Mouse (Mus musculus): Measurements from ENCODE around the gene Tmem163. TPM values are rescaled to one million over a fixed set of nuclear protein-coding genes. Genes with fewer than 3 reads are reported as not detected.

The Tmem163 gene
- polyA plus RNA-seq, 1 experiment, result not detected

DNA sequence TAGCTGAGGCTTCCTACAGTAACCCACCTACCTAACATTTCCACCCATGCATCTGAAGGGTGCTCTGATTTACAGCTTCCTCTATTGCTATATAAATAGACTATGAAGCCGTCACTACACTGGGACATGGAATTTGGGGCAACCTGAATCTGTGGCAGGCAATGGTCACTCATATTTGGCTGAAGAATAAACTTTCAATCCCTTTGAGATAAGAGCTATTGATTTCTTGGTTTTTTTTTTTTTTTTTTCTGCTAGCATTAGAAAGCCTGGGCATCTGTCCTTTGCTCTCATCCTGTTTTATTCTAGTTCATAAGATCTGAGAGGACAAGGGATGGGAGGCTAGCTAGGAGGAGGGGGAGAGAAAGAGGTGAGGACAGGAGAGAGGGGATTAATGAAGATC is 83.6 kb downstream of the Tmem163 start:
- Histone ChIP-seq H3K27me3 (ENCODE audit: control insufficient read depth, insufficient read depth, insufficient read length) (no peaks in the 10 kb centered on the region), H3K4me3 (no peak overlapping the region), H3K36me3 (ENCODE audit: control insufficient read depth, insufficient read depth) (no peaks in the 10 kb centered on the region), H3ac (ENCODE audit: control insufficient read depth, insufficient read length) (no peak overlapping the region), H3K79me2 (ENCODE audit: control insufficient read depth, insufficient read depth) (no peaks in the 10 kb centered on the region), H3K4me2 (ENCODE audit: low read depth) (no peak overlapping the region)
- TF ChIP-seq MAX (IDR thresholded peaks at IDR 0.05; ENCODE audit: low read depth) (no peak), MYOD1 (IDR thresholded peaks at IDR 0.05; ENCODE audit: control insufficient read depth in 1 of 3, insufficient read length in 2 of 3, low read depth in 2 of 3) (no peak), TCF3 (IDR thresholded peaks at IDR 0.05; ENCODE audit: insufficient read length, low read depth) (no peak), USF1 (IDR thresholded peaks at IDR 0.05; ENCODE audit: low read depth) (no peak), MYOG (IDR thresholded peaks at IDR 0.05; ENCODE audit: control insufficient read depth in 1 of 3, insufficient read depth in 1 of 3, insufficient read length in 2 of 3, low read depth in 2 of 3) (no peak), POLR2AphosphoS2 (IDR thresholded peaks at IDR 0.05; ENCODE audit: insufficient read length, low read depth) (no peak), CEBPB (IDR thresholded peaks at IDR 0.05; ENCODE audit: insufficient read depth, poor library complexity, severe bottlenecking) (no peak), TCF12 (IDR thresholded peaks at IDR 0.05; ENCODE audit: insufficient read depth, poor library complexity, severe bottlenecking) (no peak), E2F4 (IDR thresholded peaks at IDR 0.05; ENCODE audit: insufficient read depth) (no peak), REST (IDR thresholded peaks at IDR 0.05; ENCODE audit: insufficient read depth, insufficient read length) (no peak), POLR2A (IDR thresholded peaks at IDR 0.05; ENCODE audit: insufficient read length, low read depth) (no peak), SRF (IDR thresholded peaks at IDR 0.05; ENCODE audit: control insufficient read depth, insufficient read length, low read depth) (no peak)

DNA sequence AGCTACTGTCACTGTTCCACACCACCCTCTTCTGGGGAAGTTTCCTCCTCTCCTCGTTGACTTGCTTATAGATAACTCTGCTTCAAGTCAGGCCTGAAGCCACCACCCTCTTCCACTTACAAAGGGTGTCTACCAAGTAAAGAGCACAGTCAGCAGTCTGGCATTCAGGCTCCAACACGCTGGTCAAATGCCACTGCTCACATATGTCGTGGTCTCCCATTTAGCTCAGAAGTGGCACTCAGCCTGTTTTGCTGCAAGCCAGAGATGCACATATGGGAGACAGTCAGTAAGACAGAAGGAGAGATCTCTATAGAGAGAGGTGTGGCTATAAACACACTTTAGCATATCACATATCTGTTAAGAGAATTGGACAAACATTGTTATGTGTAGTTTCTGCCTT is 89.8 kb downstream of the Tmem163 start:
- Histone ChIP-seq H3K4me3 (no peak overlapping the region), H3K4me2 (ENCODE audit: low read depth) (no peak overlapping the region), H3K79me2 (ENCODE audit: control insufficient read depth, insufficient read depth) (no peaks in the 10 kb centered on the region), H3K36me3 (ENCODE audit: control insufficient read depth, insufficient read depth) (no peaks in the 10 kb centered on the region), H3K27me3 (ENCODE audit: control insufficient read depth, insufficient read depth, insufficient read length) (no peaks in the 10 kb centered on the region), H3ac (ENCODE audit: control insufficient read depth, insufficient read length) (no peak overlapping the region)
- no peak for TF ChIP-seq CEBPB (IDR thresholded peaks at IDR 0.05; ENCODE audit: insufficient read depth, poor library complexity, severe bottlenecking)

DNA sequence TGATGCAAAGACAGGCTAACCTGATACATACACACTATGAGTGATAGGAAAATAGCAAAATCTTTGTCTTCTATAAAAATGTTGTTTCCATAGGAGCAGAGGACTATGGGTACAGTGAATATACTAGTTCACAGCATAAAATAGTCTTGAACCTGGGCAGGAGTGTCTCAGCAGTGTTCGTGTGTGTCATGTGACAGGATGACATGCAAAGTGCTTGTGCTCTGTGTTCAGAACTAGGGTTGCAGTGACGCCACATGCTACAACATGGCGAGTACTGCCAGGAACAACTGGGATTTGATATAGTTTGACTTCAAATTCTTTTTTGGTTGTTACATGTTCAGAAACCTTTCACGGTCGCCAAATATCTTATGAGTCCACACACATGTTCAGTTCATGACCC is 92.3 kb downstream of the Tmem163 start:
- Histone ChIP-seq H3ac (ENCODE audit: control insufficient read depth, insufficient read length) (no peak overlapping the region), H3K27me3 (ENCODE audit: control insufficient read depth, insufficient read depth, insufficient read length) (no peaks in the 10 kb centered on the region), H3K79me2 (ENCODE audit: control insufficient read depth, insufficient read depth) (no peaks in the 10 kb centered on the region), H3K4me2 (ENCODE audit: low read depth) (no peak overlapping the region), H3K36me3 (ENCODE audit: control insufficient read depth, insufficient read depth) (no peaks in the 10 kb centered on the region), H3K4me3 (no peak overlapping the region)
- TF ChIP-seq CEBPB (IDR thresholded peaks at IDR 0.05; ENCODE audit: insufficient read depth, poor library complexity, severe bottlenecking), result no peak
- no peak for TF ChIP-seq MYOD1 (IDR thresholded peaks at IDR 0.05; ENCODE audit: control insufficient read depth in 1 of 3, insufficient read length in 2 of 3, low read depth in 2 of 3)
- TF ChIP-seq USF1 (IDR thresholded peaks at IDR 0.05; ENCODE audit: low read depth), result no peak
- no peak for TF ChIP-seq TCF12 (IDR thresholded peaks at IDR 0.05; ENCODE audit: insufficient read depth, poor library complexity, severe bottlenecking)
- no peak for TF ChIP-seq SRF (IDR thresholded peaks at IDR 0.05; ENCODE audit: control insufficient read depth, insufficient read length, low read depth)
- no peak for TF ChIP-seq POLR2A (IDR thresholded peaks at IDR 0.05; ENCODE audit: insufficient read length, low read depth)
- TF ChIP-seq MAX (IDR thresholded peaks at IDR 0.05; ENCODE audit: low read depth), result no peak
- no peak for TF ChIP-seq TCF3 (IDR thresholded peaks at IDR 0.05; ENCODE audit: insufficient read length, low read depth)

DNA sequence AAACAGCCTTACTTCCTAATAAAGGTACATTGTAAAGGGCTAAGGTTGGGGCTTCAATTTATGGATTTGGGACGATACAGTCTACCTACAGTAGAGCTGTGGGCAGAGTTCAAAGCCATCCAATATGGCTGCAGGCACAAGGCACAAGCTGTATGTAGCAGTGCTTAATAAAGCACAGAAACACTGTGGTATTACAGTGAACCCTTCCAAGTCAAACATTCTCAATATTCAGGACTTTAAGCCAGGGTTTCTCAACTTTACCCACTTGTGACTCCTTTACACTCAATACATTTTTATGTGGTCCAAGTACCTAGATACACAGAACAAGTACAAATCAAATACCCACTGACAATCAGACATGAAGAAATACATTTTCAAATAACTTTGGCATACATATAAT is 93.2 kb downstream of the Tmem163 start:
- H3K79me2 ChIP-seq (ENCODE audit: control insufficient read depth, insufficient read depth), result no peaks in the 10 kb centered on the region
- no peak overlapping the region for H3K4me2 ChIP-seq (ENCODE audit: low read depth)
- no peaks in the 10 kb centered on the region for H3K36me3 ChIP-seq (ENCODE audit: control insufficient read depth, insufficient read depth)
- H3K4me3 ChIP-seq, result no peak overlapping the region
- no peak overlapping the region for H3ac ChIP-seq (ENCODE audit: control insufficient read depth, insufficient read length)
- H3K27me3 ChIP-seq (ENCODE audit: control insufficient read depth, insufficient read depth, insufficient read length), result no peaks in the 10 kb centered on the region
- TF ChIP-seq MYOD1 (IDR thresholded peaks at IDR 0.05; ENCODE audit: control insufficient read depth in 1 of 3, insufficient read length in 2 of 3, low read depth in 2 of 3), result no peak
- no peak for TF ChIP-seq CEBPB (IDR thresholded peaks at IDR 0.05; ENCODE audit: insufficient read depth, poor library complexity, severe bottlenecking)
- TF ChIP-seq TCF12 (IDR thresholded peaks at IDR 0.05; ENCODE audit: insufficient read depth, poor library complexity, severe bottlenecking), result no peak

DNA sequence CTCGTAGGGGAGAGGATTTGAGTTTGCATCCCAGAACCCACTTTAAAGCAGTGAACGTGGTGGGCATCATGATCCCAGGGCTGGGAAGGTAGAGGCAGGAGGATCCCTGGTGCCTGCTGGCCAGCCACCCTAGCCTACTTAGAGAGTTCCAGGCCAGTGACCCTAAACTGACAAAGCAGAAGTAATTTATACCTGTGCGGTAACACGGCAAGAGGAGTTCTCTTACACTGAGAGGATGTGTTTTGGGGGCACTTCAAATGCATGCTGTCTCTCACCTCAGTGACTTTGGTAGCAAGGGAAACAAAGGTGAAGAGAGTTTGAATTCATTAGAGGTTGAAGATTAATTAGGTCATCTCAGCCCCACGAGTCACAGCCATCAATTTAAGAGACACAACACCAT is 101.4 kb downstream of the Tmem163 start:
- TF ChIP-seq CEBPB (IDR thresholded peaks at IDR 0.05; ENCODE audit: insufficient read depth, poor library complexity, severe bottlenecking) (no peak), MYOD1 (IDR thresholded peaks at IDR 0.05; ENCODE audit: control insufficient read depth in 1 of 3, insufficient read length in 2 of 3, low read depth in 2 of 3) (no peak), POLR2AphosphoS2 (IDR thresholded peaks at IDR 0.05; ENCODE audit: insufficient read length, low read depth) (no peak), REST (IDR thresholded peaks at IDR 0.05; ENCODE audit: insufficient read depth, insufficient read length) (no peak), POLR2A (IDR thresholded peaks at IDR 0.05; ENCODE audit: insufficient read length, low read depth) (no peak), USF1 (IDR thresholded peaks at IDR 0.05; ENCODE audit: low read depth) (no peak), MAX (IDR thresholded peaks at IDR 0.05; ENCODE audit: low read depth) (no peak), E2F4 (IDR thresholded peaks at IDR 0.05; ENCODE audit: insufficient read depth) (no peak), TCF12 (IDR thresholded peaks at IDR 0.05; ENCODE audit: insufficient read depth, poor library complexity, severe bottlenecking) (no peak), MYOG (IDR thresholded peaks at IDR 0.05; ENCODE audit: control insufficient read depth in 1 of 3, insufficient read depth in 1 of 3, insufficient read length in 2 of 3, low read depth in 2 of 3) (no peak), TCF3 (IDR thresholded peaks at IDR 0.05; ENCODE audit: insufficient read length, low read depth) (no peak), SRF (IDR thresholded peaks at IDR 0.05; ENCODE audit: control insufficient read depth, insufficient read length, low read depth) (no peak)
- Histone ChIP-seq H3K4me2 (ENCODE audit: low read depth) (no peak overlapping the region), H3ac (ENCODE audit: control insufficient read depth, insufficient read length) (no peak overlapping the region), H3K27me3 (ENCODE audit: control insufficient read depth, insufficient read depth, insufficient read length) (no peaks in the 10 kb centered on the region), H3K36me3 (ENCODE audit: control insufficient read depth, insufficient read depth) (no peaks in the 10 kb centered on the region), H3K79me2 (ENCODE audit: control insufficient read depth, insufficient read depth) (no peaks in the 10 kb centered on the region), H3K4me3 (no peak overlapping the region)
